Mouse (Mus musculus) heart, adult 9 months (tissue): ENCODE results near the gene Kmt2b.

Experiments
- DNase-seq, 2 experiments: peaks; one replicate each; pipeline ENCODE4 v3.0.0; 2022; ENCODE audit warnings: low spot score in 2 of 2

Gene Kmt2b

DNA sequence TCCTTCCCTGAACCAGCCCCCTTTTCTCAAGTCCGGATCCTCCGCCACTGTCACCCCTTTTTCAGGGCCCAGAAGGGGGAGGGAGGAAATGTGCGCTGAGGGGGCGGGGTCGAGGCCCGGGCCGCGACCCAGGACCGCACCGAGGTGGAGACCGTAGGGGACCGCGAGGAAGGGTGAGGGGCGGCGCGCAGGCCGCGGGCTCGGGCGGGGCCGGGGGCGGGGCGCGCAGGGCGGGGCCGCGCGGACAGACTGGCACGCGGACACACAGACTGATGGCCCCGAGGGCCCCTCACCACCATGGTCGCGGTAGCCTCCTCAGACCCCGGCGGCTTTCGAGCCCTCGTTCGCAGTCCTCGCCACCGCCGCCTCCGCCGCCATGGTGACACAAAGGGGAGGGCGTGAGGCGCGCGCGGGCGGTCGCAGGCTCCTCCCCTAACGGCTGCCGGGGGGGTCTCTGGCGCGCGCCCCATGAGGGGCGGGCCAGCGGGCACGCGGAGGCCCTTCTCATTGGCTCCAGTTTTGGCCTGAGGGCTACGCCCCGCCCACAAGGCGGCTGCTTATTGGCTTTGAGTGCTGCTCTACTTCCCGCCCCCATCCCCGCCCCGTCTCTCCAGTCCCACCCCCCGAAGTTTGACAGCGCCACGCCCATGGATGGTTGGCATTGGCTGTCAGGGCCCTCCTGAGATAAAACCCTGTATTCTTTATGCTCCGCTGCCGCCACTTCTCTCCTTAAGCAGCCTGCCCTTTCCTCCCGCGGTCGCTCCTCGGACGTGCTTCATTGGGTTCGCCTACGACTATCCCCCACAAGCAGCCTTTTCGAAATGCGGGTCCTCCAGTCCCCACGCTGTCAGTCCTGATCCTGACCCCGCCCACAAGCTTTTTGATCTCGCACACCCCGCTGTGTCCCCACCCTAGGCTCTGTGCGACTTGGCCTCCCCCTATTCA is 53.6 kb downstream of the Kmt2b start, which contains the start of gene Arhgap33:
Gene Arhgap33 (minus strand): TSS at position 428 of the 945 bp plus-strand sequence.
- peak; percentile 90 to 93 for DNase-seq

- no peak for DNase-seq
These were observed 54.4 kb downstream of the Kmt2b start for GRCm38 (mm10) chr7:30533941-30534632.

DNA sequence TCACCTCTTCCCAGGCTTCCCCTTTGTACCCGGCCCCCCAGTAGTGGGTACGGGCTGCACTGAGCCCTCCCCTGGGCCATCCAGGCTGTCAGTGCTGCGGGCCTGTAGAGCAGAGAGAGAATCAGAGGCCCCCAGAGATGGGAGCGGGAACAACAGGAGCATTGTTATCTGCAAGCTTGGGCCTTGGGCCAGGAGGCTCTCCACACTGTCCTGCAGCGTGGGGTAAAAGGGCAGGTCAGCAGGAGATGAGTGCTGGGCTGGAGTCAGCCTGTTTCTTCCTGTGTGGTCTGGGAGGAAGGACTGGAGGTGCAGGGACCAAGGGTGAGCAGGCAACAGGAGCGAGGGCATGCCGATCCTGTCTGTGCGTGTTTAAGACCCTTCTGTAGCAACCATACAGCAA is 55.6 kb downstream of the Kmt2b start:
- no peak for DNase-seq

GRCm38 (mm10) chr7:30531291-30531815 is 57.2 kb downstream of the Kmt2b start:
- DNase-seq, result no peak

- no peak for DNase-seq
These were observed 61.5 kb downstream of the Kmt2b start for GRCm38 (mm10) chr7:30526981-30527380.

GRCm38 (mm10) chr7:30526399-30526798 is 62.1 kb downstream of the Kmt2b start:
- DNase-seq, result no peak

GRCm38 (mm10) chr7:30525954-30526353 is 62.6 kb downstream of the Kmt2b start:
- no peak for DNase-seq

GRCm38 (mm10) chr7:30524487-30524886 is 64.0 kb downstream of the Kmt2b start:
- DNase-seq, result no peak

GRCm38 (mm10) chr7:30522871-30523270 is 65.7 kb downstream of the Kmt2b start:
- no peak for DNase-seq

GRCm38 (mm10) chr7:30520856-30521255 is 67.7 kb downstream of the Kmt2b start:
- no peak for DNase-seq

DNA sequence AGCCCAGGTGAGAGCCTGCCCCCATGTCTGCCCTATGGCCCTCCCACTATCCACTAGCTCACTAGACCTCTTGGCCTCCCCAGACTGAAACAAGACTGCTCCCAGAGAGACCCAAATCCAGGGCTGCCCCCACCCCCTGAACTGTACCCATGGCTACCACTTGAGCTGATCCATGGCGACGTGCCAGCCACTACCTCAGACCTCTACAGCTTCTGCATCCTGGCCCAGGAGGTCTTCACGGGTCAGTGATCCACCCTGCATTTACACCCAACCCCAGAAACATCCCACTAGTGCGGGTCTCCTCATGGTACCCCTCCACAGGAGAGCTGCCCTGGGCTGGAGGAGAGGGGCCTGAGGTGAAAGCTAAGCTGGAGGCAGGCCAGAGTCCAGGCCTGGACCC is 68.1 kb downstream of the Kmt2b start:
- no peak for DNase-seq
